Mouse (Mus musculus) limb, embryonic 13.5 days (tissue): ENCODE data around the gene Bcar3. TPM values are rescaled to one million over a fixed set of nuclear protein-coding genes. Genes with fewer than 3 reads are reported as not detected.

Experiments
- ATAC-seq: fragments of 200-750 bp; cut with Nextera tagmentation; 2 replicates; pipeline ENCODE4 v1.8.0; 2017; ENCODE audit warnings: low read depth, moderate number of reproducible peaks, moderate TSS enrichment; ENCODE audit not compliant: low FRiP score
- H3K27ac ChIP-seq: fragments of 300-500 bp; sonication (generic); 2 replicates; pipeline ENCODE4 v1.5.1; 2015; ENCODE audit warnings: inconsistent platforms, mild to moderate bottlenecking, moderate library complexity
- H3K27me3 ChIP-seq: fragments of 300-500 bp; sonication (generic); 2 replicates; pipeline ENCODE4 v1.6.1; 2015; ENCODE audit warnings: mild to moderate bottlenecking, inconsistent platforms
- H3K36me3 ChIP-seq: fragments of 300-500 bp; sonication (generic); 2 replicates; pipeline ENCODE4 v1.6.1; 2015; ENCODE audit warnings: inconsistent platforms, mild to moderate bottlenecking, moderate library complexity
- H3K4me1 ChIP-seq: fragments of 300-500 bp; sonication (generic); 2 replicates; pipeline ENCODE4 v1.6.1; 2015; ENCODE audit warnings: inconsistent platforms
- H3K4me2 ChIP-seq: fragments of 300-500 bp; sonication (generic); replicated peaks from 2 replicates; pipeline ENCODE4 v1.6.1; 2015; ENCODE audit warnings: inconsistent platforms, mild to moderate bottlenecking, moderate library complexity
- H3K4me3 ChIP-seq: fragments of 300-500 bp; sonication (generic); 2 replicates; pipeline ENCODE4 v1.5.1; 2015; ENCODE audit warnings: moderate library complexity, mild to moderate bottlenecking, inconsistent platforms
- H3K9ac ChIP-seq: fragments of 300-500 bp; sonication (generic); 2 replicates; pipeline ENCODE4 v1.6.1; 2015; ENCODE audit warnings: mild to moderate bottlenecking, inconsistent platforms
- H3K9me3 ChIP-seq: fragments of 300-500 bp; sonication (generic); 2 replicates; pipeline ENCODE4 v1.6.1; 2016; ENCODE audit warnings: inconsistent platforms
- WGBS: fragments of 180-500 bp; shearing (Covaris S2); methylation state at CpG from one replicate; pipeline ENCODE4 v1.1.7; 2015; 5-methylcytosine and 5-hydroxymethylcytosine counted together
- microRNA counts: library from miRNA; unstranded; fragments of <30 nt; microRNA quantifications from one replicate; lab custom pipeline; 2016
- microRNA-seq: library from miRNA; unstranded; fragments of <30 nt; microRNA quantifications from one replicate; pipeline ENCODE4, GENCODE M21; 2016
- polyA plus RNA-seq: library from polyadenylated mRNA; unstranded; fragments of >200 nt; fragmentation: Nextera tagmentation; extraction: Ambion mirVana; gene quantifications from 2 replicates; pipeline ENCODE4 v1.2.1, GENCODE M21; 2015

Gene Bcar3
- polyA plus RNA-seq, 1 experiment from 2014 or later = 8.1 TPM

- 82% methylated on average over 4 of the region's 4 CpGs for WGBS
Measured at GRCm38 (mm10) chr3:122547469-122547868, 253.5 kb downstream of the Bcar3 start.

DNA sequence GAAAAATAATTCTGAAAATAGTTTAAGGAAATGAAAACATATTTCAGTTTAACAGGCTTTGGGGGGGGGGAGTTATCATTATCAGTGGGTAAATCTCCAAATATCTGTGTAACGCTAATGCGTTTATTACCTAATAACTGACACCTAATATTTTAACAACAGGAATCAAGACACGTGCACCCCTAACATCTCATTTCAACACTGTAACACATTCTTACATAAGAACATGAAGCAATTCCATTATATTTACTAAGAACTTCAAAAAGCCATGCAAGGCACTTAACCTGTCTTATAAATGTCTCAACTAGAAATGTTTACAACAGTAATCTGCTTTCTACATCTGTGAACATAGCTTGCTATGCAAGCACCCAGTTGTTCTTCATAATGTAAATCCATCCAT, 257.2 kb downstream of the Bcar3 start:
- Histone ChIP-seq H3K27me3 (no peaks in the 10 kb centered on the region), H3K27ac (no peak overlapping the region), H3K4me2 (no peak overlapping the region), H3K9ac (no peak overlapping the region), H3K36me3 (peaks cover 27% of the 10 kb centered on the region), H3K4me1 (no peaks in the 10 kb centered on the region), H3K9me3 (no peaks in the 10 kb centered on the region), H3K4me3 (no peak overlapping the region)
- WGBS = 92% methylated on average over 3 of the region's 3 CpGs
- no peak for ATAC-seq

More at GRCm38 (mm10) chr3:122547469-122547868, 253.5 kb downstream of the Bcar3 start:
- ATAC-seq = no peak
- Histone ChIP-seq H3K9ac (no peak overlapping the region), H3K4me3 (no peak overlapping the region), H3K9me3 (no peaks in the 10 kb centered on the region), H3K4me2 (no peak overlapping the region), H3K36me3 (peaks cover 60% of the 10 kb centered on the region), H3K4me1 (no peaks in the 10 kb centered on the region), H3K27me3 (no peaks in the 10 kb centered on the region), H3K27ac (no peak overlapping the region)

GRCm38 (mm10) chr3:122557766-122558165, 263.8 kb downstream of the Bcar3 start:
- Histone ChIP-seq H3K4me2 (no peak overlapping the region), H3K4me1 (no peaks in the 10 kb centered on the region), H3K27ac (no peak overlapping the region), H3K36me3 (peaks cover 15% of the 10 kb centered on the region), H3K9ac (no peak overlapping the region), H3K9me3 (no peaks in the 10 kb centered on the region), H3K4me3 (no peak overlapping the region), H3K27me3 (no peaks in the 10 kb centered on the region)
- no peak for ATAC-seq
- 40% methylated on average over 2 of the region's 2 CpGs for whole genome bisulfite sequencing

- Histone ChIP-seq H3K27me3 (no peaks in the 10 kb centered on the region), H3K4me1 (no peaks in the 10 kb centered on the region), H3K4me2 (no peak overlapping the region), H3K9me3 (no peaks in the 10 kb centered on the region), H3K27ac (no peak overlapping the region), H3K36me3 (peaks cover 26% of the 10 kb centered on the region), H3K9ac (no peak overlapping the region), H3K4me3 (no peak overlapping the region)
- ATAC-seq = no peak
- WGBS = 18% methylated on average over 7 of the region's 7 CpGs
Measured at GRCm38 (mm10) chr3:122565285-122565684, 271.3 kb downstream of the Bcar3 start.

GRCm38 (mm10) chr3:122566112-122566511, 272.2 kb downstream of the Bcar3 start:
- Histone ChIP-seq H3K27ac (no peak overlapping the region), H3K36me3 (peaks cover 26% of the 10 kb centered on the region)
- WGBS = 57% methylated on average over 3 of the region's 3 CpGs

DNA sequence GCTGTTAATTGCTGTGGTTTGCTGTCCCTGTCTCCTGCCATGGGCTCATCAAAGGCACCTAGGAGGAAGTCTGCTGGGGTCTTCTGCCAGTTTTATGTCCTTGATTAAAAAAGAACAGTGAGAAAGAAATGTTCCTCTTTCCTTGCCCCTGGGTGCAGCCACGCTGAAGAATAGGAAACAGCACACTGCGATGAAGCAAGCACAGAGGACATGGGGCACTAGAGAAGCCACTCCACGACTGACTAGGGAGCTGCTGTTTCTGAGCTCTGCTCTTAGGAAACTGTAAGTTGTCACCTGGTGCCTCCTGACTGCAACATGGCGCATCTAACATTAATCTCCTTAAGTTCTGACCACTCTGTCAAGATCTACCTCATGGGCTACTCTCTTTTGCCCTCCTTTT, 272.6 kb downstream of the Bcar3 start:
- H3K4me3 ChIP-seq = no peak overlapping the region
- no peak overlapping the region for H3K9ac ChIP-seq
- peaks cover 23% of the 10 kb centered on the region for H3K36me3 ChIP-seq
- no peak overlapping the region for H3K27ac ChIP-seq
- no peak for ATAC-seq
- no peaks in the 10 kb centered on the region for H3K4me1 ChIP-seq
- H3K27me3 ChIP-seq = no peaks in the 10 kb centered on the region
- 65% methylated on average over 4 of the region's 4 CpGs for WGBS
- H3K4me2 ChIP-seq = no peak overlapping the region
- H3K9me3 ChIP-seq = no peaks in the 10 kb centered on the region

More at GRCm38 (mm10) chr3:122566112-122566511, 272.2 kb downstream of the Bcar3 start:
- ATAC-seq = no peak
- Histone ChIP-seq H3K9ac (no peak overlapping the region), H3K4me3 (no peak overlapping the region), H3K4me1 (no peaks in the 10 kb centered on the region), H3K9me3 (no peaks in the 10 kb centered on the region), H3K4me2 (no peak overlapping the region), H3K27me3 (no peaks in the 10 kb centered on the region)

- H3K4me1 ChIP-seq = 0 out of 2 replicates have a peak, but pooled peaks cover 5% of the 10 kb centered on the region
- WGBS = 90% methylated on average over 5 of the region's 5 CpGs
- no peaks in the 10 kb centered on the region for H3K9me3 ChIP-seq
- H3K4me3 ChIP-seq = no peak overlapping the region
- H3K36me3 ChIP-seq = peaks cover 6% of the 10 kb centered on the region
- no peak for ATAC-seq
- H3K9ac ChIP-seq = no peak overlapping the region
- no peaks in the 10 kb centered on the region for H3K27me3 ChIP-seq
- H3K4me2 ChIP-seq = no peak overlapping the region
- H3K27ac ChIP-seq = no peak overlapping the region
Measured at GRCm38 (mm10) chr3:122573426-122574286, 279.7 kb downstream of the Bcar3 start.

DNA sequence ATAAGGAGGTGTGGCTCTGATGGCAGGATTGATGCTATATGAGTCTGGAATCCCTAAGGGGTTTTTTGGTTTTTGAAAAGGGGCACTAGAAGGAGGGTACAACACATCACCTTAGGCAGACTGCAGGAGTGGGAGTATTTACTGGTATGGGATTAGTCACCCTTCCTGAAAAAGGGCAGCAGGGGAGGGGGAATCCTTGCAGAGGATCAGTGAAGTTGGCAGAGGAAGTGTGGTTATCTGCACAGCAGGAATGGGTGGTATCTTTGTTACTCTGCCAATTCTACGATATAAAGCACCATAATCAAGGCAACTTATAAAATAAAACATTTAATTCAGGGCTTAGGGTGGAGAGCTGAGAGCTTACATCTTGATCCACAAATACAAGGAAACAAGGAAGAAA, 281.0 kb downstream of the Bcar3 start:
- Histone ChIP-seq H3K9me3 (no peaks in the 10 kb centered on the region), H3K27ac (no peak overlapping the region)
- ATAC-seq = no peak

GRCm38 (mm10) chr3:122577360-122577759, 283.4 kb downstream of the Bcar3 start:
- no peak overlapping the region for H3K27ac ChIP-seq
- H3K9ac ChIP-seq = no peak overlapping the region
- H3K4me3 ChIP-seq = no peak overlapping the region
- no peak for ATAC-seq
- H3K4me2 ChIP-seq = no peak overlapping the region
- 0 out of 2 replicates have a peak, but pooled peaks cover 5% of the 10 kb centered on the region for H3K4me1 ChIP-seq
- H3K27me3 ChIP-seq = no peaks in the 10 kb centered on the region
- peaks cover 4% of the 10 kb centered on the region for H3K36me3 ChIP-seq
- H3K9me3 ChIP-seq = no peaks in the 10 kb centered on the region

More for the DNA sequence above, 281.0 kb downstream of the Bcar3 start:
- H3K36me3 ChIP-seq = peaks cover 6% of the 10 kb centered on the region
- H3K4me1 ChIP-seq = 0 out of 2 replicates have a peak, but pooled peaks cover 5% of the 10 kb centered on the region
- H3K4me2 ChIP-seq = no peak overlapping the region
- 83% methylated on average over 1 of the region's 1 CpGs for WGBS
- no peak overlapping the region for H3K4me3 ChIP-seq
- no peak overlapping the region for H3K9ac ChIP-seq
- no peaks in the 10 kb centered on the region for H3K27me3 ChIP-seq

MicroRNAs within 50 kb of the gene (microRNA counts, 519-probe panel; counts per million panel counts)
- microRNA mmu-miR-760 (lab: Ali Mortazavi, UCI) = 1,273 counts per million, percentile 12 among the panel's probes with 10 or more counts

Small RNAs within 50 kb of the gene (microRNA-seq; reads per million reads assigned to microRNA genes)
- gene Mir760 = 67.6 reads per million, percentile 47 among the genes with 10 or more reads in this experiment
- gene Mir7657 = not detected

Other genes starting within 250 kb of the Bcar3 start
- 0.83 and 1.3 TPM in 2 replicates for gene Abca4, start 249.7 kb upstream of the Bcar3 start, polyA plus RNA-seq
- gene Gclm, start 48.6 kb upstream of the Bcar3 start, polyA plus RNA-seq = 43.8 and 52.2 TPM in 2 replicates
- 78.3 and 80.3 TPM in 2 replicates for gene Dnttip2, start 19.7 kb upstream of the Bcar3 start, polyA plus RNA-seq